Mouse (Mus musculus): ENCODE data around the gene Fbxw11. TPM values are rescaled to one million over a fixed set of nuclear protein-coding genes. Genes with fewer than 3 reads are reported as not detected.
"Not testable (repeated sequence)": the region's sequence is repeated elsewhere in the genome, so short reads cannot be mapped to it uniquely, and the experiment has no call there.

Gene Fbxw11
- polyA plus RNA-seq, 1 experiment = 55.6 TPM

DNA sequence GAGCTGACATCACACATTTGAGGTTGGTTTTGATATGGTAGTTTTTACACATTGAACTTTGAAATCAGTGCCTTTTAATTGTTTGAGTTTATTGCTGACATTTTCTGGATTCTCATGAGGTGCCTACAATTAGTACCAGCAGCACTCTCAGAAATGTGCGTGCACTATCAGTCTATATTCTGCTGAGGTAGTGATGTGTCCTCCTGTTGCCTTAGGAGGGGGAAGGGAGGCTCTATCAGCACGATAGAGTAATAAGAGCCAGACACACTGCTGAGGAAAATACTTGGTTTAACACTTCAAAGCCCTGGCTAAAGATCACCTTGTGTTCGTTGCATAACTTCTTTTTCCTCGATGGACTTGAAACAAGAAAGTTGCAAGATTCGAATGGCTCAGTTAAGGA is 73.4 kb downstream of the Fbxw11 start:
- no peak for DNase-seq

DNA sequence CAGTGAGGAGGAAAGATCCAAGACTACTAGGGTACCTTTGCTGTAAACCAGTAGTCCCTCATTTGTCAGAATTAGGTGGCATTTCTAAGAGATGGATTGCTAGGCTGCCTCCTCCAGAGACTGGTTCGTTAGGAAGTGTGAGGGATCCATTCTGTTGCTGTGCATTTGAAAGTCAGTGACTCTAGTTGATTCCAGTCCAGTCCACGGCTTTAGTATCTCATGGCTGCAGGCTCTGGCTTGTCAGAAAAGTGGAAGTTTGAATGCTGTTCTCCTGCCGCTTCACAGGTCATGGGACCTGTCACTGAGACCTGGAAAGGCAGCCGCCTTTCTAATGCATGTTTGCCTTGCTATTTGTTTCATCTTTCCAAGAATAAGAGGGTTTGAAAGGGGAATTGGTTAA is 74.4 kb downstream of the Fbxw11 start:
- Histone ChIP-seq H3K36me3 (ENCODE audit: control insufficient read depth, insufficient read depth, low read length) (peaks cover 8% of the 10 kb centered on the region), H3K27ac (ENCODE audit: control insufficient read depth, insufficient read depth, low read length) (no peak overlapping the region), H3K27me3 (ENCODE audit: control insufficient read depth, insufficient read depth, low read length) (no peaks in the 10 kb centered on the region), H3K4me3 (ENCODE audit: control insufficient read depth, insufficient read depth, low read length) (no peak overlapping the region), H3K4me1 (replicated peaks; ENCODE audit: control insufficient read depth, insufficient read depth, low read length) (no peaks in the 10 kb centered on the region; the same call in 1 of the 2 replicates)
- 92% methylated on average over 4 of the region's 4 CpGs for WGBS
- TF ChIP-seq CTCF (IDR thresholded peaks at IDR 0.05; ENCODE audit: borderline replicate concordance, control insufficient read depth, extremely low read depth, insufficient read depth, low read length, poor library complexity) (no peak), POLR2A (IDR thresholded peaks at IDR 0.05; ENCODE audit: control insufficient read depth, extremely low read depth, insufficient read depth, low read length, poor library complexity) (no peak)
- DNase-seq = no peak

More for the DNA sequence above, 73.4 kb downstream of the Fbxw11 start:
- no peaks in the 10 kb centered on the region; the same call in 1 of the 2 replicates for H3K4me1 ChIP-seq (replicated peaks; ENCODE audit: control insufficient read depth, insufficient read depth, low read length)
- no peak overlapping the region for H3K27ac ChIP-seq (ENCODE audit: control insufficient read depth, insufficient read depth, low read length)
- WGBS = 90% methylated on average over 5 of the region's 5 CpGs
- TF ChIP-seq CTCF (IDR thresholded peaks at IDR 0.05; ENCODE audit: borderline replicate concordance, control insufficient read depth, extremely low read depth, insufficient read depth, low read length, poor library complexity) = no peak
- H3K36me3 ChIP-seq (ENCODE audit: control insufficient read depth, insufficient read depth, low read length) = peaks cover 12% of the 10 kb centered on the region
- no peak overlapping the region for H3K4me3 ChIP-seq (ENCODE audit: control insufficient read depth, insufficient read depth, low read length)
- H3K27me3 ChIP-seq (ENCODE audit: control insufficient read depth, insufficient read depth, low read length) = no peaks in the 10 kb centered on the region

DNA sequence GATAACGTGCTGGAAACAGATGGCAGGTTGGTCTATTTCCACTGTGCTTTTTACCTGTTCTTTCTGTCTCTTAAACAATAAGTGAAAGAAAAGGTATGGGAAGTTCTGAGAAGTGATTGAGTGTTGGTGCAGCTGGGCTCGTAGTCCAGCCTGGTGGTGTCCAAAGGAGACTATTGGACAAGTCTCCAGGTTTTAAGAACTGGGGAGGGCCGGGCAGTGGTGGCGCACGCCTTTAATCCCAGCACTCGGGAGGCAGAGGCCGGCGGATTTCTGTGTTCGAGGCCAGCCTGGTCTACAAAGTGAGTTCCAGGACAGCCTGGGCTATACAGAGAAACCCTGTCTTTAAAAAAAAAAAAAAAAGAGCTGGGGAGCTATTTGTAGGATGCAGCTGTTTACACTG is 75.2 kb downstream of the Fbxw11 start:
- H3K27ac ChIP-seq (ENCODE audit: control insufficient read depth, insufficient read depth, low read length); H3K36me3 ChIP-seq (ENCODE audit: control insufficient read depth, insufficient read depth, low read length); H3K27me3 ChIP-seq (ENCODE audit: control insufficient read depth, insufficient read depth, low read length); DNase-seq; H3K4me1 ChIP-seq (replicated peaks; ENCODE audit: control insufficient read depth, insufficient read depth, low read length); H3K4me3 ChIP-seq (ENCODE audit: control insufficient read depth, insufficient read depth, low read length): not testable (repeated sequence)
- 99% methylated on average over 9 of the region's 9 CpGs for WGBS

DNA sequence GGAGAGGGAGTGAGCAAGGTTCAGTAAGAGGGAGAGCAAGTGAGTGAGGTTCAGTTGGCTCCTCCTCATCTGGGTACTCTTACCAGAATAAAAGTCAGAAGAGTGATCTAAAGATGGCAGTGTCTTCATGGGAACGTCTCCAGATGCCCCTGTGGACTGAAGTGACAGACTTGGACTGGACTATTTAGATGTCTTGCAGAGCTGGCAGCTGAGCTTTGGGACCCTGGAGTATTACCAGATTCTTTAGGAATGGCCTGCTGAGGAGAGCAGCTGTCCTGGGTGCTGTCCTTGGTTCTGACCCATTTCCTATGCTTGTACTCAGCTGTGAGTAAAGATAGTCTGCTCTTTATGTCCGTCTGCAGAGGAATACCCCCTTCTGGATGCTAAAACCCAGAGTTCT is 75.8 kb downstream of the Fbxw11 start:
- 94% methylated on average over 2 of the region's 2 CpGs for WGBS
- TF ChIP-seq POLR2A (IDR thresholded peaks at IDR 0.05; ENCODE audit: control insufficient read depth, extremely low read depth, insufficient read depth, low read length, poor library complexity) = no peak
- no peak for TF ChIP-seq CTCF (IDR thresholded peaks at IDR 0.05; ENCODE audit: borderline replicate concordance, control insufficient read depth, extremely low read depth, insufficient read depth, low read length, poor library complexity)
- no peaks in the 10 kb centered on the region for H3K27me3 ChIP-seq (ENCODE audit: control insufficient read depth, insufficient read depth, low read length)
- no peaks in the 10 kb centered on the region for H3K36me3 ChIP-seq (ENCODE audit: control insufficient read depth, insufficient read depth, low read length)
- no peak overlapping the region for H3K4me3 ChIP-seq (ENCODE audit: control insufficient read depth, insufficient read depth, low read length)
- H3K27ac ChIP-seq (ENCODE audit: control insufficient read depth, insufficient read depth, low read length) = no peak overlapping the region
- no peak for DNase-seq
- no peaks in the 10 kb centered on the region; the same call in 1 of the 2 replicates for H3K4me1 ChIP-seq (replicated peaks; ENCODE audit: control insufficient read depth, insufficient read depth, low read length)

DNA sequence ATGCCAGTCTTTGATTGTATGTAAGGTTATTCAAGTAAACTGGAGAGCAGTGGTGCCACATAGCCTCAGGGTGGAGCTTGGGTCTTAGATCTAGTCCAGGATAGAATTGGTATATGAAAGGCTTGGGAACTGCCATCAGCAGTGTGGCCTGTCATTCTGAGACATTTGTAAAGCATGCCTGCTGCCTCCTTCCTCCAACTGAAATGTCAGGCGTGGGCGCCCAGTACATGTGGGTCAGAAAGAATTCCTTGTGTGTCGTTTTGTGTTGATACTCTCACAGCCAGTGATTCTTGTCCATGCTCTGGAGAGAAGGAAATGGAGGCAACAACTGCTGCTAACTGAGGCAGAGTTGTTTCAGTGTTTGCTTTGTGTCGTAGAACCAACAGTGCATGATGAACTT is 76.5 kb downstream of the Fbxw11 start:
- no peak overlapping the region for H3K27ac ChIP-seq (ENCODE audit: control insufficient read depth, insufficient read depth, low read length)
- H3K36me3 ChIP-seq (ENCODE audit: control insufficient read depth, insufficient read depth, low read length) = peaks cover 4% of the 10 kb centered on the region; the same call in 1 of the 2 replicates
- DNase-seq = no peak
- H3K27me3 ChIP-seq (ENCODE audit: control insufficient read depth, insufficient read depth, low read length) = no peaks in the 10 kb centered on the region
- TF ChIP-seq CTCF (IDR thresholded peaks at IDR 0.05; ENCODE audit: borderline replicate concordance, control insufficient read depth, extremely low read depth, insufficient read depth, low read length, poor library complexity) = no peak
- TF ChIP-seq POLR2A (IDR thresholded peaks at IDR 0.05; ENCODE audit: control insufficient read depth, extremely low read depth, insufficient read depth, low read length, poor library complexity) = no peak
- H3K4me3 ChIP-seq (ENCODE audit: control insufficient read depth, insufficient read depth, low read length) = no peak overlapping the region
- 97% methylated on average over 4 of the region's 4 CpGs for WGBS
- no peaks in the 10 kb centered on the region; the same call in 1 of the 2 replicates for H3K4me1 ChIP-seq (replicated peaks; ENCODE audit: control insufficient read depth, insufficient read depth, low read length)

DNA sequence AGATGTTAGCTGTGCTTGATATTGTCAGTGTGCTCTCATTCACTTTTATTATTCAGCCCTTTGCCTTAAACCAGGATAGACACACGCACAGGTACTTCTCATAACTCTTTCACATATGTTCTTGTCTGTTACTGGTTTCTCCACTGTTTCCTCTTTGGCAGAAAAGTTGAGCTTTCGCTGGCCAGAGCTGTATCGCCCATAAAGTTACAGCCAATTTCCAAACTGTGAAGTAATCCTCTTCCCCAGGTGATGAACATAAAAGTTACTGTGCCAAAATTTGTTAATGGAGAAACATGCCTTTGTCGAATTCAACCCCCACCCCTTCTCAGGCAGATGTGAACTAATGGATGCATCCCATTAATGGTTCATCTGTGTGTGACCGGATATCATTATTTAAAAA is 80.1 kb downstream of the Fbxw11 start:
- DNase-seq = no peak
- Histone ChIP-seq H3K4me3 (ENCODE audit: control insufficient read depth, insufficient read depth, low read length) (no peak overlapping the region), H3K4me1 (replicated peaks; ENCODE audit: control insufficient read depth, insufficient read depth, low read length) (no peaks in the 10 kb centered on the region), H3K27me3 (ENCODE audit: control insufficient read depth, insufficient read depth, low read length) (no peaks in the 10 kb centered on the region), H3K27ac (ENCODE audit: control insufficient read depth, insufficient read depth, low read length) (no peak overlapping the region), H3K36me3 (ENCODE audit: control insufficient read depth, insufficient read depth, low read length) (peaks cover 5% of the 10 kb centered on the region; the same call in 1 of the 2 replicates)
- 86% methylated on average over 5 of the region's 5 CpGs for WGBS
- no peak for TF ChIP-seq CTCF (IDR thresholded peaks at IDR 0.05; ENCODE audit: borderline replicate concordance, control insufficient read depth, extremely low read depth, insufficient read depth, low read length, poor library complexity)
- no peak for TF ChIP-seq POLR2A (IDR thresholded peaks at IDR 0.05; ENCODE audit: control insufficient read depth, extremely low read depth, insufficient read depth, low read length, poor library complexity)

DNA sequence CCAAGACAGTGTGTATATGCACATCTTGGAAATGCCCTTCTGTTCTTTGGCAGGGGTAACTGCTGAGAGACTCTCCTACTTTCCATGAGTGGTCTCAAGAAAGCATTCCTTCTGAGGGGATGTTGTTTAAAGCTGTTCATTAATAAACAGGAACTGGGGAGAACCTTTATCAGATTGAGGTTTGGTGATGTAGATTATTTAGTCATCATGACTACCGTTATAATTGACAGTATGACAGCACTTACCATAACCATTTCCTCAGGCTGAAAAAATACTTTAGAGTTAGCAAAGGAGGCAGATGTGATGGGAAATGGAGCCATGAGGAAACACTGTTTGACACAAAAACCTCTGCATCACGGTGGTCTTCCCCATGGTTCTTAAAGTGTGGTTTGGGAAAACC is 80.8 kb downstream of the Fbxw11 start:
- 17% methylated on average over 2 of the region's 2 CpGs for WGBS
- H3K27me3 ChIP-seq (ENCODE audit: control insufficient read depth, insufficient read depth, low read length) = no peaks in the 10 kb centered on the region
- peaks cover 5% of the 10 kb centered on the region; the same call in 1 of the 2 replicates for H3K36me3 ChIP-seq (ENCODE audit: control insufficient read depth, insufficient read depth, low read length)
- no peak overlapping the region for H3K27ac ChIP-seq (ENCODE audit: control insufficient read depth, insufficient read depth, low read length)
- no peak for DNase-seq
- H3K4me3 ChIP-seq (ENCODE audit: control insufficient read depth, insufficient read depth, low read length) = no peak overlapping the region
- no peaks in the 10 kb centered on the region for H3K4me1 ChIP-seq (replicated peaks; ENCODE audit: control insufficient read depth, insufficient read depth, low read length)
- TF ChIP-seq POLR2A (IDR thresholded peaks at IDR 0.05; ENCODE audit: control insufficient read depth, extremely low read depth, insufficient read depth, low read length, poor library complexity) (no peak), CTCF (IDR thresholded peaks at IDR 0.05; ENCODE audit: borderline replicate concordance, control insufficient read depth, extremely low read depth, insufficient read depth, low read length, poor library complexity) (no peak)

All from thymus, adult 2 months (tissue).